Mouse (Mus musculus): Measurements from ENCODE around the gene Plch2. TPM values are rescaled to one million over a fixed set of nuclear protein-coding genes. Genes with fewer than 3 reads are reported as not detected.

Plch2 gene
- polyA plus RNA-seq, 1 experiment: 0.11 TPM

DNA sequence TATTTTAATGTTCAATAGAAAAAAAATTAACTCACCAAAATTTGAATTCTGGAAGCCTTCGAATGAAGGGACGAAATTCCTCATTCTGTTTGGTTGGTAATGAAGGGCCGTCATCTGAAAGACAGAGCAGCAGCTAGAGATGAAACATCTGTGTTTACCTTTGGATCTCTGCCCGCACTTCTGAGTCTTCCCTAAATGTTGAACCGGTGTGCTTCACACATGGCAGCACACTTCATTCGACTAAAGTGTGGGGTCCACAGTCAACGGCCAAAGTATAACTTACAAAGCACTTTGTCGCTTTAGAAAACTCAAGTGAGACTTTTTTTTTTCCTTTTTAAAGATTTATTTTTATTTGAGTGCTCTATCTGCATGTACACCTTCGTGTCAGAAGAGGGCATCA lies 20.1 kb upstream of the Plch2 start:
- Histone ChIP-seq H3K36me3 (ENCODE audit: control insufficient read depth, insufficient read depth) (peaks cover 90% of the 10 kb centered on the region), H3K4me3 (ENCODE audit: insufficient read depth, poor library complexity, severe bottlenecking) (no peak overlapping the region)
- TF ChIP-seq USF1 (IDR thresholded peaks at IDR 0.05; ENCODE audit: low read depth) (no peak), MAX (IDR thresholded peaks at IDR 0.05) (no peak), FOSL1 (IDR thresholded peaks at IDR 0.05; ENCODE audit: insufficient read depth, low read length, poor library complexity, severe bottlenecking) (no peak)

DNA sequence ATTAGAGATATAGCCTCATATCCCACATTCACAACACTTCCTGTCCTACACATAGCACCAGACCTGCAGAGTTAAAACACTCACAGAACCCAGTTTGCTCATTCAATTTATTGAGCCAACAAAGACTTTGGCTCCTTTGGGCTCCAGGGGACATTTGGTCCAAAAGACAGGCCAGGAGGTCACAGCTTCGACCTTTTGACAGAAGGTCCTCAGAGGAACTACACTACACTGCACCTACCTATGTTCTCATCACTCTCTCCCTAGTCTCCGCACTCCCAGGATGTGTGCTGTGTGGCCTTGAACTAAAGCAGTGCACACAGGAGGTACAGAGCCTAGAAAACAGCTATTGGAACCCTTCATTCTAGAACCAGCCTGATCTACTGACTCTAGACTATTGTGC lies 19.2 kb upstream of the Plch2 start:
- Histone ChIP-seq H3ac (ENCODE audit: control insufficient read depth, insufficient read length, low read depth) (no peak overlapping the region), H3K79me2 (ENCODE audit: control insufficient read depth, insufficient read depth) (peaks cover 33% of the 10 kb centered on the region), H3K36me3 (ENCODE audit: control insufficient read depth, insufficient read depth) (peaks cover 88% of the 10 kb centered on the region), H3K4me3 (ENCODE audit: insufficient read depth, poor library complexity, severe bottlenecking) (no peak overlapping the region), H3K27me3 (ENCODE audit: control insufficient read depth, insufficient read depth, insufficient read length) (no peaks in the 10 kb centered on the region), H3K79me3 (ENCODE audit: low read depth) (peaks cover 17% of the 10 kb centered on the region)
- TF ChIP-seq FOSL1 (IDR thresholded peaks at IDR 0.05; ENCODE audit: insufficient read depth, low read length, poor library complexity, severe bottlenecking) (no peak), MAX (IDR thresholded peaks at IDR 0.05) (no peak), MYOG (IDR thresholded peaks at IDR 0.05; ENCODE audit: control insufficient read depth, extremely low read depth, insufficient read length) (no peak), CTCF (IDR thresholded peaks at IDR 0.05; ENCODE audit: control insufficient read depth, insufficient read depth, insufficient read length) (no peak), USF1 (IDR thresholded peaks at IDR 0.05; ENCODE audit: low read depth) (no peak), CEBPB (IDR thresholded peaks at IDR 0.05; ENCODE audit: low read depth) (no peak), MYOD1 (IDR thresholded peaks at IDR 0.05; ENCODE audit: control insufficient read depth, insufficient read length, low read depth) (no peak)

More for the DNA sequence above, 20.1 kb upstream of the Plch2 start:
- Histone ChIP-seq H3K79me2 (ENCODE audit: control insufficient read depth, insufficient read depth) (peaks cover 41% of the 10 kb centered on the region), H3K27me3 (ENCODE audit: control insufficient read depth, insufficient read depth, insufficient read length) (no peaks in the 10 kb centered on the region), H3ac (ENCODE audit: control insufficient read depth, insufficient read length, low read depth) (no peak overlapping the region), H3K79me3 (ENCODE audit: low read depth) (peaks cover 24% of the 10 kb centered on the region)

DNA sequence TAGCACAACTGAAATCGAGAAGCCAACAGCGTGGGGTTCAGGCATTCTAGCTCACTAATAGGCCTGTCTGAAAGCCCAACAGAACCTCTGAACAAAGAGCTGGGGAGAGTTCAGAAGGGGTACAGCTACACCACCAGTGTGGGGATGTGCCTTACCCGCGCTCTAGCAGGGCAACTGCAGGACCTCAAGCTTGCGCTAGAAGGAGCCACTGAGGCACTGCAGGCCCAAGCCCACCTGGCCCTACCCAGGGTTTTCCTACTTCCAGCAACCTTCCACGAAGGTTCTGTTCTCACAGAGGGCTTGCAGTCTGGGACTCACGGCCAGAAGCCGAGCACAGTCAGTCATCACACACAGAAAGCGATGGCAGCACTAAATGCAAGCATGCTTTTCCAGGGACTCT lies 18.6 kb upstream of the Plch2 start:
- H3K79me2 ChIP-seq (ENCODE audit: control insufficient read depth, insufficient read depth): peaks cover 26% of the 10 kb centered on the region
- TF ChIP-seq CEBPB (IDR thresholded peaks at IDR 0.05; ENCODE audit: low read depth): no peak
- TF ChIP-seq USF1 (IDR thresholded peaks at IDR 0.05; ENCODE audit: low read depth): no peak
- no peak for TF ChIP-seq MYOD1 (IDR thresholded peaks at IDR 0.05; ENCODE audit: control insufficient read depth, insufficient read length, low read depth)
- no peak overlapping the region for H3K4me3 ChIP-seq (ENCODE audit: insufficient read depth, poor library complexity, severe bottlenecking)
- peaks cover 86% of the 10 kb centered on the region for H3K36me3 ChIP-seq (ENCODE audit: control insufficient read depth, insufficient read depth)
- peaks cover 13% of the 10 kb centered on the region for H3K79me3 ChIP-seq (ENCODE audit: low read depth)
- no peak overlapping the region for H3ac ChIP-seq (ENCODE audit: control insufficient read depth, insufficient read length, low read depth)
- no peaks in the 10 kb centered on the region for H3K27me3 ChIP-seq (ENCODE audit: control insufficient read depth, insufficient read depth, insufficient read length)

DNA sequence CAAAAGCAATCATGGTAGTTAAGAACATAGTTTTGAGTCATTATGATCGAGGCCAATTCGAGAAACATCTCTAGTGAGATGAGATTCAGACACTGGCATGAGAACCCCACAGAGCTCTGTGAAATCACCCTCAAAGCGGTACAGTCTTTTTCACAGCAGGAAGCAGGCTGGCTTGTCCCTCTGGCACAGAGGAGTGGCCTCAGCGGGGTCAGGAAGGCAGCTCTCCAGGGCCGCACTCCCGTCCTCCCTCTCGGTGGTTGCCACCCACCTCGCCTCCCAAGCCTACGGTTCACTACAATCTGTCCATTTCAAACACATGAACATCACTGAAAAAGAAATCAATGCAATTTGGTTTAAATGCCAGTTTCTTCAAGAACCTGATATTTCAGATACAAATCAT lies 17.8 kb upstream of the Plch2 start:
- Histone ChIP-seq H3K79me2 (ENCODE audit: control insufficient read depth, insufficient read depth) (peaks cover 19% of the 10 kb centered on the region), H3K79me3 (ENCODE audit: low read depth) (peaks cover 7% of the 10 kb centered on the region), H3K36me3 (ENCODE audit: control insufficient read depth, insufficient read depth) (peaks cover 86% of the 10 kb centered on the region), H3K4me3 (ENCODE audit: insufficient read depth, poor library complexity, severe bottlenecking) (no peak overlapping the region), H3K27me3 (ENCODE audit: control insufficient read depth, insufficient read depth, insufficient read length) (no peaks in the 10 kb centered on the region), H3ac (ENCODE audit: control insufficient read depth, insufficient read length, low read depth) (no peak overlapping the region)
- TF ChIP-seq FOSL1 (IDR thresholded peaks at IDR 0.05; ENCODE audit: insufficient read depth, low read length, poor library complexity, severe bottlenecking) (no peak), MAX (IDR thresholded peaks at IDR 0.05) (no peak), CEBPB (IDR thresholded peaks at IDR 0.05; ENCODE audit: low read depth) (no peak), MYOD1 (IDR thresholded peaks at IDR 0.05; ENCODE audit: control insufficient read depth, insufficient read length, low read depth) (no peak), MYOG (IDR thresholded peaks at IDR 0.05; ENCODE audit: control insufficient read depth, extremely low read depth, insufficient read length) (no peak), USF1 (IDR thresholded peaks at IDR 0.05; ENCODE audit: low read depth) (no peak), CTCF (IDR thresholded peaks at IDR 0.05; ENCODE audit: control insufficient read depth, insufficient read depth, insufficient read length) (no peak)

DNA sequence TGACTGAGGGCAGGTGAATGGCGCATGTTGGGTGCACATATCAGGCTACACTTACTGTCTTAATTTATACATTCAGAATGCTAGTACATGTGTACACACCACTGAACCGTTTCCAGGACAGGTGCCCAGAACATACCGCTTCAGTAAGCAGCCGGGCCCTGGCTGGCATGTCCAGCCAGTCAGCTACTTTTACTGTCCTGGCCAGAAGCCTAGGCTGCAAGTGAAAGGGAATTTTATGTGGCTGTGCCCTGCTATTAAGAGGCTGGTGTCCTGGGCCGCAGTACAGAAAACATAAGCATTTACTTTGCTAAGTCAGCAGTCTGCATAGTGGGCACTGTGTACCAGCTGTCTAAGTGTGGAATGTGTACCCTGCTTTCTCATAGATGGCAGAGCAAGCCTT lies 14.3 kb upstream of the Plch2 start:
- Histone ChIP-seq H3K36me3 (ENCODE audit: control insufficient read depth, insufficient read depth) (peaks cover 70% of the 10 kb centered on the region), H3K4me3 (ENCODE audit: insufficient read depth, poor library complexity, severe bottlenecking) (no peak overlapping the region), H3K27me3 (ENCODE audit: control insufficient read depth, insufficient read depth, insufficient read length) (no peaks in the 10 kb centered on the region), H3K79me3 (ENCODE audit: low read depth) (no peaks in the 10 kb centered on the region), H3ac (ENCODE audit: control insufficient read depth, insufficient read length, low read depth) (no peak overlapping the region), H3K79me2 (ENCODE audit: control insufficient read depth, insufficient read depth) (peaks cover 13% of the 10 kb centered on the region)
- no peak for TF ChIP-seq MAX (IDR thresholded peaks at IDR 0.05)
- no peak for TF ChIP-seq CTCF (IDR thresholded peaks at IDR 0.05; ENCODE audit: control insufficient read depth, insufficient read depth, insufficient read length)
- no peak for TF ChIP-seq CEBPB (IDR thresholded peaks at IDR 0.05; ENCODE audit: low read depth)
- TF ChIP-seq FOSL1 (IDR thresholded peaks at IDR 0.05; ENCODE audit: insufficient read depth, low read length, poor library complexity, severe bottlenecking): no peak
- TF ChIP-seq MYOG (IDR thresholded peaks at IDR 0.05; ENCODE audit: control insufficient read depth, extremely low read depth, insufficient read length): no peak
- TF ChIP-seq USF1 (IDR thresholded peaks at IDR 0.05; ENCODE audit: low read depth): no peak

DNA sequence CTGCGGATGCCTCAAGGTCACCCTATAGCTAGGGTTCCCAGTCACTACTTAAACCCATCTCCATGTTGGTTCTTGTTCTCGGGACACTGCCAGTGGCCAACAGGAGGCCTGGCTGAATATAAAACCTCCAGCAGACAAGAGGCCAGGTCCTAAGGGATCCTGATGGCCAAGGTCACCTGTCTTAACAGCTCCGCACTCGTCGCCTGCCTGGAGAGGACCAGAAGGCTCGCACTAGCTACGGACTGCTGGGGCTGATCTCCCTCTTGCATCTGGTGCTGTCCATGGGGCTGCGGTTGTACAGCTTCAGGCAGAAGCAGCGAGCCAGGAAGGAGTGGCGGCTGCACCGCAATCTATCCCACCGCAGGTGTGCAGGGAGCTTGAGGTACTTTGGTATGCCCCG lies 13.6 kb upstream of the Plch2 start:
- peaks cover 62% of the 10 kb centered on the region for H3K36me3 ChIP-seq (ENCODE audit: control insufficient read depth, insufficient read depth)

More for the DNA sequence above, 13.6 kb upstream of the Plch2 start:
- no peak overlapping the region for H3K4me3 ChIP-seq (ENCODE audit: insufficient read depth, poor library complexity, severe bottlenecking)
- H3ac ChIP-seq (ENCODE audit: control insufficient read depth, insufficient read length, low read depth): no peak overlapping the region
- H3K27me3 ChIP-seq (ENCODE audit: control insufficient read depth, insufficient read depth, insufficient read length): no peaks in the 10 kb centered on the region
- no peaks in the 10 kb centered on the region for H3K79me3 ChIP-seq (ENCODE audit: low read depth)
- peaks cover 13% of the 10 kb centered on the region for H3K79me2 ChIP-seq (ENCODE audit: control insufficient read depth, insufficient read depth)
- TF ChIP-seq MYOG (IDR thresholded peaks at IDR 0.05; ENCODE audit: control insufficient read depth, extremely low read depth, insufficient read length) (no peak), MYOD1 (IDR thresholded peaks at IDR 0.05; ENCODE audit: control insufficient read depth, insufficient read length, low read depth) (no peak), MAX (IDR thresholded peaks at IDR 0.05) (no peak), FOSL1 (IDR thresholded peaks at IDR 0.05; ENCODE audit: insufficient read depth, low read length, poor library complexity, severe bottlenecking) (no peak), USF1 (IDR thresholded peaks at IDR 0.05; ENCODE audit: low read depth) (no peak), CTCF (IDR thresholded peaks at IDR 0.05; ENCODE audit: control insufficient read depth, insufficient read depth, insufficient read length) (no peak), CEBPB (IDR thresholded peaks at IDR 0.05; ENCODE audit: low read depth) (no peak)
